Mouse (Mus musculus) erythroblast, embryonic 14.5 days (primary cell): ENCODE results near the gene Sptbn1.

Experiments used
- GATA1 ChIP-seq: IDR thresholded peaks from 2 replicates; pipeline ENCODE4 v1.6.1; 2012; ENCODE audit warnings: low read length, inconsistent platforms, mixed read lengths
- TAL1 ChIP-seq: IDR thresholded peaks from 3 replicates; pipeline ENCODE4 v1.6.1; 2012; ENCODE audit warnings: low read length, inconsistent platforms, mixed read lengths

DNA sequence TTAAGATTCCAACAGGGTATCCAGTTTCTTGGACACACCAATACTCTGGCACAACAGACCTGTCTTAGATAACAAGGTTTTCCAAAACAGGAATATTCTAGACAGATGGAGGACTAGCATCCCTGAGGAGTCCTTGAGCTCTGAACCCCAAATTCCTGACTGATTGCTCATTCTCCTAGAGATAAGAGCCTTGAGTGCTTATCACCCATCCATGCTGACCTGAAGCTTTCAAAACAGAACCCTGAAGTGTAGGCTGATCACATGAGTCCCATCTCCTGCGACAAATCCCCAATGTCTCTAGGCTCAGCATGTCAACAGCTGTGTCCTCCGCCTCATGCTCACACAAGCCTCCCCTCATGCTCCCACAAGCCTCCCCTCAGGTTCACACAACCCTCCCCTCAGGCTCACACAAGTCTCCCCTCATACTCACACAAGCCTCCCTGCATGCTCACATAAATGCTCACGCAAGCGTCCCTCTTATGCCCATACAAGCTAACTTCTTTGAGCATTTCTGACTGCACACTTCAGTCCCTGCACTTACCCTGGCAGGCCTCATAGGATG lies 31.2 kb downstream of the Sptbn1 start:
- no peak for TF ChIP-seq GATA1
- no peak for TF ChIP-seq TAL1
